14 mouse cellular contexts compared by ENCODE assay signal in the genomic region with DNA sequence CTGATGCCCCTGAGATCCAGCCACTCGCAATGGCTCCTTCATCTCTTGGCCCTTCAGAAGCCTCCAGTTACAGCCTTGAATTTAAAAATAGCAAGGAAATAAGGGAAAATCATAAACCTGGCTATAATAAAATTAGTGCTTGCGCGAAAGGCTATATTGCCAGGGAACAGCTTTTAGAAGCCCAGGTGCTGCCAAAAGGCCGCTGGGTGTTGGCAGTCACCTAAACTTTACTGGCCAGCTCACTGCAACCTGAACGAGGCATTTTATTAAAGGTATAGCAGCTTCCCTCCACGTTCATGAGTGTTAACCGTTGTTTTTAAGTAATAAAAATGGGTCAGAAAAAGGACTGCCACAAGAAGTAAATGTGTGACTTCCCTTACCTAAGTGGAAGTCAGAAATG.
DNase-seq lines count a peak whose midpoint lies in the region; ATAC-seq and TF ChIP-seq lines count a peak whose summit lies in the region.
"Had no signal": no experiment of that assay in that cellular context is flagged by ENCODE, and none has a peak within 500 bp of the region (broad histone marks: within the 10 kb centered on the region; RNA-seq: fewer than 3 reads in every experiment).

No protein-coding gene starts in this region.

- H3K4me3 ChIP-seq in heart, embryonic 14.5 days (ENCODE audit: control insufficient read depth in 1 of 2, insufficient read depth in 1 of 2, low read depth in 1 of 2, low read length in 2 of 2) = no peak overlapping the region
- H3K4me3 ChIP-seq in heart, embryonic 11.5 days (ENCODE audit: low read depth, low read length) = no peak overlapping the region
- no peak overlapping the region for H3K4me3 ChIP-seq in lung, postnatal 0 days (ENCODE audit: low read depth, low read length)
- no peak overlapping the region for H3K4me3 ChIP-seq in liver, postnatal 0 days (ENCODE audit: low read depth, low read length)
- H3K4me3 ChIP-seq: liver, embryonic 12.5 days; myocyte had no signal

- 80% methylated on average over 7 of the region's 7 CpGs for WGBS in heart, embryonic 14.5 days
- WGBS in heart, embryonic 11.5 days (ENCODE audit: insufficient replicate concordance) = 81% methylated on average over 7 of the region's 7 CpGs
- WGBS in large intestine, adult 2 months = 34% methylated on average over 7 of the region's 7 CpGs
- 82% methylated on average over 7 of the region's 7 CpGs for WGBS in lung, postnatal 0 days
- 78% methylated on average over 7 of the region's 7 CpGs for WGBS in liver, postnatal 0 days (ENCODE audit: insufficient replicate concordance)

- peaks cover 11 to 32% of the 10 kb centered on the region in 2 experiments for H3K4me1 ChIP-seq in heart, embryonic 14.5 days (ENCODE audit: control insufficient read depth in 2 of 2, insufficient read depth in 2 of 2, low read length in 2 of 2)
- peaks cover 21% of the 10 kb centered on the region for H3K4me1 ChIP-seq in heart, embryonic 11.5 days (ENCODE audit: control insufficient read depth, insufficient read depth, low read length)
- H3K4me1 ChIP-seq in lung, postnatal 0 days (ENCODE audit: insufficient read depth, low read depth, low read length) = peaks cover 4% of the 10 kb centered on the region; the same call in 1 of the 2 replicates
- H3K4me1 ChIP-seq in liver, postnatal 0 days (ENCODE audit: insufficient read depth) = no peaks in the 10 kb centered on the region

- ATAC-seq in heart, embryonic 14.5 days (ENCODE audit: insufficient number of reproducible peaks, insufficient read depth, low FRiP score, low read depth) = no peak
- ATAC-seq in heart, embryonic 11.5 days (replicated peaks; ENCODE audit: insufficient number of reproducible peaks, low FRiP score, low TSS enrichment) = no peak
- no peak for ATAC-seq in lung, postnatal 0 days
- no peak for ATAC-seq in liver, postnatal 0 days
- ATAC-seq: intestine, embryonic 16.5 days; liver, embryonic 12.5 days had no signal

- DNase-seq in brain, adult 2 months (ENCODE audit: low read depth, low spot score) = peak; percentile 86
- DNase-seq in cerebellum, adult 11-12 months = peak; percentile 80
- peak; percentile 29 for DNase-seq in large intestine, adult 2 months (ENCODE audit: low read depth, low spot score)
- DNase-seq in lung, postnatal 0 days (ENCODE audit: low spot score) = no peak
- no peak for DNase-seq in layer of hippocampus, adult 11-12 months (ENCODE audit: low spot score)
- DNase-seq in liver, postnatal 0 days = no peak
- DNase-seq: lung, postnatal 36 days; spleen, adult 18-20 months had no signal

- no peaks in the 10 kb centered on the region for H3K9me3 ChIP-seq in heart, embryonic 14.5 days (ENCODE audit: control insufficient read depth, low read length)
- H3K9me3 ChIP-seq in heart, embryonic 11.5 days (replicated peaks; ENCODE audit: control insufficient read depth, low read length) = no peaks in the 10 kb centered on the region
- no peaks in the 10 kb centered on the region for H3K9me3 ChIP-seq in lung, postnatal 0 days (ENCODE audit: low read length)
- no peaks in the 10 kb centered on the region for H3K9me3 ChIP-seq in liver, postnatal 0 days (ENCODE audit: low read length)
- H3K9me3 ChIP-seq: liver, embryonic 12.5 days had no signal

- no peak for TF ChIP-seq CTCF in lung, postnatal 0 days (IDR thresholded peaks at IDR 0.05)
- no peak for TF ChIP-seq CTCF in liver, postnatal 0 days (IDR thresholded peaks at IDR 0.05; ENCODE audit: low read depth)

- peak overlapping the region; percentile 18; the same call in 1 of the 2 replicates for H3K4me2 ChIP-seq in heart, embryonic 14.5 days (ENCODE audit: low read length)
- H3K4me2 ChIP-seq in heart, embryonic 11.5 days = no peak overlapping the region
- no peak overlapping the region for H3K4me2 ChIP-seq in lung, postnatal 0 days (replicated peaks; ENCODE audit: low read depth, low read length)
- H3K4me2 ChIP-seq in liver, postnatal 0 days (ENCODE audit: low read depth, low read length) = no peak overlapping the region
- H3K4me2 ChIP-seq: liver, embryonic 12.5 days had no signal

- no peak overlapping the region for H3K27ac ChIP-seq in heart, embryonic 14.5 days (replicated peaks in 1 of 2; ENCODE audit: control insufficient read depth in 1 of 2, insufficient read depth in 1 of 2, low read depth in 2 of 2, low read length in 2 of 2)
- H3K27ac ChIP-seq in heart, embryonic 11.5 days (ENCODE audit: low read depth, low read length) = no peak overlapping the region
- no peak overlapping the region for H3K27ac ChIP-seq in lung, postnatal 0 days (ENCODE audit: low read length)
- H3K27ac ChIP-seq in liver, postnatal 0 days (ENCODE audit: low read depth) = no peak overlapping the region
- H3K27ac ChIP-seq: liver, embryonic 12.5 days had no signal

- peaks cover 7% of the 10 kb centered on the region; the same call in 1 of the 2 replicates for H3K27me3 ChIP-seq in heart, embryonic 14.5 days (ENCODE audit: control insufficient read depth, insufficient read depth, low read length)
- H3K27me3 ChIP-seq in heart, embryonic 11.5 days (ENCODE audit: control insufficient read depth, insufficient read depth, low read length) = peaks cover 15% of the 10 kb centered on the region
- no peaks in the 10 kb centered on the region for H3K27me3 ChIP-seq in lung, postnatal 0 days (replicated peaks; ENCODE audit: insufficient read depth, low read length)
- H3K27me3 ChIP-seq in liver, postnatal 0 days (ENCODE audit: insufficient read depth, low read length) = no peaks in the 10 kb centered on the region
- H3K27me3 ChIP-seq: liver, embryonic 12.5 days; Patski had no signal

- no peak overlapping the region for H3K9ac ChIP-seq in heart, embryonic 14.5 days (ENCODE audit: low read length)
- no peak overlapping the region for H3K9ac ChIP-seq in heart, embryonic 11.5 days (ENCODE audit: low read depth, low read length)
- H3K9ac ChIP-seq in lung, postnatal 0 days (replicated peaks; ENCODE audit: low read depth) = no peak overlapping the region
- H3K9ac ChIP-seq in liver, postnatal 0 days (replicated peaks) = no peak overlapping the region
- H3K9ac ChIP-seq: liver, embryonic 12.5 days had no signal

- no peak for TF ChIP-seq EP300 in lung, postnatal 0 days (IDR thresholded peaks at IDR 0.05)
- TF ChIP-seq EP300 in liver, postnatal 0 days (IDR thresholded peaks at IDR 0.05; ENCODE audit: low read depth) = no peak

- no peaks in the 10 kb centered on the region for H3K36me3 ChIP-seq in heart, embryonic 14.5 days (ENCODE audit: control insufficient read depth, insufficient read depth, low read length)
- no peaks in the 10 kb centered on the region for H3K36me3 ChIP-seq in heart, embryonic 11.5 days (ENCODE audit: control insufficient read depth, insufficient read depth, low read length)
- H3K36me3 ChIP-seq in lung, postnatal 0 days (ENCODE audit: insufficient read depth, low read length) = no peaks in the 10 kb centered on the region
- H3K36me3 ChIP-seq in liver, postnatal 0 days (replicated peaks; ENCODE audit: insufficient read depth, low read length) = no peaks in the 10 kb centered on the region
- H3K36me3 ChIP-seq: liver, embryonic 12.5 days had no signal

Comparison
In these comparisons a context has a peak if more than half of its experiments do, and no peak if none do; other contexts are left out.
1. DNase-seq: peak in brain, adult 2 months (single experiment), cerebellum, adult 11-12 months (single experiment) and large intestine, adult 2 months (single experiment); none in lung, postnatal 0 days (single experiment), layer of hippocampus, adult 11-12 months (single experiment) and liver, postnatal 0 days (single experiment).